Mouse (Mus musculus) left cerebral cortex, adult 6 months (tissue): ENCODE data around the gene Vmn1r34. TPM values are rescaled to one million over a fixed set of nuclear protein-coding genes. Genes with fewer than 3 reads are reported as not detected.

ENCODE experiments used
- long read RNA-seq, 2 experiments: library from polyadenylated mRNA; unstranded; transcript quantifications; one replicate each; pipeline ENCODE4 v2.0.0; 2019 to 2020
- polyA plus RNA-seq: library from polyadenylated mRNA; unstranded; fragments of <200 nt; fragmentation: Nextera tagmentation; gene quantifications from 2 replicates; pipeline ENCODE4 v1.2.3, GENCODE M21; 2021

The Vmn1r34 gene
- polyA plus RNA-seq, result not detected in 2 replicates
- long read RNA-seq, experiment 1, result 0 reads
- long read RNA-seq, experiment 2, result 0 reads

DNA sequence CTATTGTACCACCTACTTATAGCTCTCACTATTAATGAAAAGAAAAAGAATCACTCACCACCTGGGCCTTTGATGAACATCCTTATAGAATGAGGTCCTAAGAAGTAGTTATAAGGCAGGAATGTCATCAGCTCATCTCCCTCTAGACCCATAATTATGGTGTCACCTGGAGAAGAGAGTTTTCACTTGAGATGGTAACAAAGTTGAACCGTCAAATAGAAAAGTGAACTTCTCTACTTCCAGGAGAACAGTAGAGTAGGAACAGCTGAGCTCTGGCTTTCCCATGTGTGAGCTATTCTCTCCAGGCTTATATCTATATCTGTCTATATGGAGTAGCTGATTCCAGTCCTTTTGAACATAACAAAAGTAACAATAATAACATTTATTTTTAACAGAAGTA, at the start of gene Vmn1r34:
TSS of gene Vmn1r34 (minus strand) at position 101 of the 400 bp plus-strand sequence.

DNA sequence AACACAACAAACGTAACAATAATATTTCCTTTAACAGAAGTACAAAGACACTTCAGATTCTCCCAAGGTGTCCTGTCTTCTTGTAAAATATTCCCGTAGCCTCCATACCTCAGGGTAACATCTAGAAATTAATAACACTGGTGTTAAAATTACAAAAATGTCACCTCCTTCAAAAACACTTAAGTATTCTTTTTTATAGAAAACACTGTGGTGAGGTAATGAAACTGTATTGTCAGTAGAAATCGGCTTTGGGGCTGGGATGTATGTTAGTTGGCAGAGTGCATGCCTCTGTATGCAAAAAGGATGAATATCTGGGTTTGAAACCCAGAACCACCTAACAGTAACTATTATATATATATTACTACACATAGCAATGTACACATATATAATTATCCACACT, 42.1 kb upstream of the Vmn1r34 start, which contains the start of gene Vmn1r35:
TSS of gene Vmn1r35 (minus strand) at position 101 of the 400 bp plus-strand sequence.

DNA sequence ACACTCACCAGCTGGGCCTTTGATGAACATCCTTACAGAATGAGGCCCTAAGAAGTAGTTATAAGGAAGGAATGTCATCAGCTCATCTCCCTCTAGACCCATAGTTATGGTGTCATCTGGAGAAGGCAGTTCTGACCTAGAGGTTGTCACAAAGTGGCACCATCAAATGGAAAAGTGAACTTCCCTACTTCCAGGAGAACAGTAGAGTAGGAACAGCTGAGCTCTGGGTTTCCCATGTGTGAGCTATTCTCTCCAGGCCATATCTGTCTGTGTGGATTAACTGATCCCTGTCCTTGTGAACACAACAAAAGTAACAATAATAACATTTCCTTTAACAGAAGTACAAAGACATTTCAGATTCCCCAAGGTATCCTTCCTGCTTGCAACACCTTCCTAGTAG, 25.5 kb downstream of the Vmn1r34 start, which contains the start of gene Vmn1r33:
TSS of gene Vmn1r33 (minus strand) at position 101 of the 400 bp plus-strand sequence.

Other genes with a start within 250 kb of the Vmn1r34 start
- gene Mad2l1, start 108.5 kb downstream of the Vmn1r34 start, polyA plus RNA-seq, result 6.3 and 6.4 TPM in 2 replicates
- 0.13 TPM in 1 of 2 replicates, not detected in the other for gene Vmn1r32, start 83.8 kb downstream of the Vmn1r34 start, polyA plus RNA-seq
- not detected in 2 replicates for gene Vmn1r33, start 25.6 kb downstream of the Vmn1r34 start, polyA plus RNA-seq
- not detected in 2 replicates for gene Vmn1r35, start 42.0 kb upstream of the Vmn1r34 start, polyA plus RNA-seq
- gene Vmn1r36, start 75.3 kb upstream of the Vmn1r34 start, polyA plus RNA-seq, result not detected in 2 replicates
- gene Vmn1r37, start 85.5 kb upstream of the Vmn1r34 start, polyA plus RNA-seq, result not detected in 2 replicates
- not detected in 2 replicates for gene Vmn1r38, start 138.7 kb upstream of the Vmn1r34 start, polyA plus RNA-seq
- not detected in 2 replicates for gene Vmn1r39, start 166.7 kb upstream of the Vmn1r34 start, polyA plus RNA-seq